Mouse (Mus musculus) limb, embryonic 13.5 days (tissue): Measurements from ENCODE around the gene Depp1. TPM values are rescaled to one million over a fixed set of nuclear protein-coding genes. Genes with fewer than 3 reads are reported as not detected.

Experiments used
- ATAC-seq: fragments of 200-750 bp; cut with Nextera tagmentation; 2 replicates; pipeline ENCODE4 v1.8.0; 2017; ENCODE audit warnings: low read depth, moderate number of reproducible peaks, moderate TSS enrichment; ENCODE audit not compliant: low FRiP score
- H3K27ac ChIP-seq: fragments of 300-500 bp; sonication (generic); 2 replicates; pipeline ENCODE4 v1.5.1; 2015; ENCODE audit warnings: inconsistent platforms, mild to moderate bottlenecking, moderate library complexity
- H3K27me3 ChIP-seq: fragments of 300-500 bp; sonication (generic); 2 replicates; pipeline ENCODE4 v1.6.1; 2015; ENCODE audit warnings: mild to moderate bottlenecking, inconsistent platforms
- H3K36me3 ChIP-seq: fragments of 300-500 bp; sonication (generic); 2 replicates; pipeline ENCODE4 v1.6.1; 2015; ENCODE audit warnings: inconsistent platforms, mild to moderate bottlenecking, moderate library complexity
- H3K4me1 ChIP-seq: fragments of 300-500 bp; sonication (generic); 2 replicates; pipeline ENCODE4 v1.6.1; 2015; ENCODE audit warnings: inconsistent platforms
- H3K4me2 ChIP-seq: fragments of 300-500 bp; sonication (generic); replicated peaks from 2 replicates; pipeline ENCODE4 v1.6.1; 2015; ENCODE audit warnings: inconsistent platforms, mild to moderate bottlenecking, moderate library complexity
- H3K4me3 ChIP-seq: fragments of 300-500 bp; sonication (generic); 2 replicates; pipeline ENCODE4 v1.5.1; 2015; ENCODE audit warnings: moderate library complexity, mild to moderate bottlenecking, inconsistent platforms
- H3K9ac ChIP-seq: fragments of 300-500 bp; sonication (generic); 2 replicates; pipeline ENCODE4 v1.6.1; 2015; ENCODE audit warnings: mild to moderate bottlenecking, inconsistent platforms
- H3K9me3 ChIP-seq: fragments of 300-500 bp; sonication (generic); 2 replicates; pipeline ENCODE4 v1.6.1; 2016; ENCODE audit warnings: inconsistent platforms
- WGBS: fragments of 180-500 bp; shearing (Covaris S2); methylation state at CpG from one replicate; pipeline ENCODE4 v1.1.7; 2015; 5-methylcytosine and 5-hydroxymethylcytosine counted together
- microRNA-seq: library from miRNA; unstranded; fragments of <30 nt; microRNA quantifications from one replicate; pipeline ENCODE4, GENCODE M21; 2016
- polyA plus RNA-seq: library from polyadenylated mRNA; unstranded; fragments of >200 nt; fragmentation: Nextera tagmentation; extraction: Ambion mirVana; gene quantifications from 2 replicates; pipeline ENCODE4 v1.2.1, GENCODE M21; 2015

Depp1 gene
- polyA plus RNA-seq, 1 experiment from 2014 or later, result 18.8 TPM

GRCm38 (mm10) chr6:116697896-116698425 lies 47.6 kb downstream of the Depp1 start:
- WGBS, result 93% methylated on average over 4 of the region's 4 CpGs

DNA sequence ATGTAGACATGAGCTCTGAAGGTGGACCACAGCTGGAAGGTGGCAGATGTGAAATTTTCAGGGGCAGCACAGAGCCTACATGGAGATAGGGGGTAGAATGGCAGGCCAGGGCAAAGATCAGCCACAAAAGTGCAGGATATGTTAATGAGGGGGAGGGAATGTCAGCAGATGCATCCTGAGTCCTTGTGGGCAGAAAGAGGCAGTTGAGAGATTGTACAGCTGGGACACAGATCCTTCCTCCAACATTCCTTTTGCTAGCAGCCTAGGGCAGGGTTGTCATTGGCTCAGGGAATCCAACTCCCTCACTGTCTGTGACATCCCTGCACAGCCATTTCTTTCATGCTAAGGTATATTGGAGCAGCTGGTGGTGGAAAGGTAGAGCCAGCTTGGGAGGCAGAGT lies 50.4 kb downstream of the Depp1 start:
- H3K9me3 ChIP-seq, result no peaks in the 10 kb centered on the region
- H3K4me2 ChIP-seq, result no peak overlapping the region
- no peak overlapping the region for H3K9ac ChIP-seq
- no peaks in the 10 kb centered on the region for H3K27me3 ChIP-seq
- no peak for ATAC-seq
- no peaks in the 10 kb centered on the region for H3K36me3 ChIP-seq
- no peaks in the 10 kb centered on the region for H3K4me1 ChIP-seq
- no peak overlapping the region for H3K4me3 ChIP-seq
- H3K27ac ChIP-seq, result no peak overlapping the region

More at GRCm38 (mm10) chr6:116697896-116698425, 47.6 kb downstream of the Depp1 start:
- Histone ChIP-seq H3K4me3 (no peak overlapping the region), H3K9ac (no peak overlapping the region), H3K27ac (no peak overlapping the region), H3K9me3 (no peaks in the 10 kb centered on the region), H3K4me1 (no peaks in the 10 kb centered on the region), H3K4me2 (no peak overlapping the region), H3K27me3 (no peaks in the 10 kb centered on the region), H3K36me3 (no peaks in the 10 kb centered on the region)
- ATAC-seq, result no peak

Small RNA genes lying within 50 kb of the gene (microRNA-seq; reads per million reads assigned to microRNA genes)
- 0.70 reads per million for gene Mir7043

Other genes starting within 250 kb of the Depp1 start
- gene Alox5, start 189.4 kb upstream of the Depp1 start, polyA plus RNA-seq, result 0.89 and 1.7 TPM in 2 replicates
- gene Olfr211, start 161.5 kb upstream of the Depp1 start, polyA plus RNA-seq, result not detected in 2 replicates
- gene Olfr212, start 144.1 kb upstream of the Depp1 start, polyA plus RNA-seq, result not detected in 2 replicates
- not detected in 2 replicates for gene Olfr213, start 112.2 kb upstream of the Depp1 start, polyA plus RNA-seq
- 0.80 TPM in 2 replicates for gene Gm5580, start 99.5 kb upstream of the Depp1 start, polyA plus RNA-seq
- not detected in 2 replicates for gene Olfr214, start 96.4 kb upstream of the Depp1 start, polyA plus RNA-seq
- gene Olfr215, start 66.4 kb upstream of the Depp1 start, polyA plus RNA-seq, result not detected in 2 replicates
- gene Zfp422, start 21.6 kb upstream of the Depp1 start, polyA plus RNA-seq, result 222 and 228 TPM in 2 replicates
- 10.6 and 10.7 TPM in 2 replicates for gene Rassf4, start 23.3 kb downstream of the Depp1 start, polyA plus RNA-seq
- 0.08 and 0.09 TPM in 2 replicates for gene Tmem72, start 66.3 kb downstream of the Depp1 start, polyA plus RNA-seq